Mouse (Mus musculus) lung, embryonic 14.5 days (tissue): ENCODE results near the gene Tet2. TPM values are rescaled to one million over a fixed set of nuclear protein-coding genes. Genes with fewer than 3 reads are reported as not detected.

Experiments used
- ATAC-seq: fragments of 200-750 bp; cut with Nextera tagmentation; 2 replicates; pipeline ENCODE4 v1.8.0; 2017; ENCODE audit warnings: mild to moderate bottlenecking, moderate TSS enrichment, moderate library complexity; ENCODE audit not compliant: insufficient read depth
- DNase-seq: peaks from one replicate; pipeline ENCODE4 v3.0.0-alpha.2; 2015
- H3K27ac ChIP-seq: fragments of 300-500 bp; sonication (generic); 2 replicates; pipeline ENCODE4 v1.5.1; 2014; ENCODE audit warnings: low read depth, mild to moderate bottlenecking, moderate library complexity
- H3K27me3 ChIP-seq: fragments of 300-500 bp; sonication (generic); 2 replicates; pipeline ENCODE4 v1.6.1; 2014; ENCODE audit warnings: low read length, control low read depth; ENCODE audit not compliant: insufficient read depth
- H3K36me3 ChIP-seq: fragments of 300-500 bp; sonication (generic); 2 replicates; pipeline ENCODE4 v1.6.1; 2014; ENCODE audit warnings: control low read depth; ENCODE audit not compliant: insufficient read depth
- H3K4me1 ChIP-seq: fragments of 300-500 bp; sonication (generic); 2 replicates; pipeline ENCODE4 v1.6.1; 2014; ENCODE audit warnings: antibody characterized with exemption, control low read depth; ENCODE audit not compliant: insufficient read depth
- H3K4me2 ChIP-seq: fragments of 300-500 bp; sonication (generic); 2 replicates; pipeline ENCODE4 v1.6.1; 2014; ENCODE audit warnings: mild to moderate bottlenecking
- H3K4me3 ChIP-seq: fragments of 300-500 bp; sonication (generic); 2 replicates; pipeline ENCODE4 v1.5.1; 2014; ENCODE audit warnings: low read depth, low read length
- H3K9ac ChIP-seq: fragments of 300-500 bp; sonication (generic); 2 replicates; pipeline ENCODE4 v1.6.1; 2014
- H3K9me3 ChIP-seq: fragments of 300-500 bp; sonication (generic); 2 replicates; pipeline ENCODE4 v1.6.1; 2016; ENCODE audit warnings: low read depth, low read length, control low read depth
- CTCF ChIP-seq: IDR thresholded peaks from 2 replicates; pipeline ENCODE4 v1.5.1; 2016; ENCODE audit warnings: antibody characterized with exemption, low read depth
- WGBS: fragments of 180-500 bp; shearing (Covaris S2); extraction: QIAGEN DNeasy Blood & Tissue Kit; methylation state at CpG from one replicate; pipeline ENCODE4 v1.1.7; 2014; 5-methylcytosine and 5-hydroxymethylcytosine counted together
- polyA plus RNA-seq: library from polyadenylated mRNA; unstranded; fragments of >200 nt; fragmentation: Nextera tagmentation; extraction: Ambion mirVana; gene quantifications from 2 replicates; pipeline ENCODE4 v1.2.1, GENCODE M21; 2014

Tet2 gene
- polyA plus RNA-seq, 1 experiment from 2014 or later = 19.7 TPM

GRCm38 (mm10) chr3:133531101-133531500 is 13.8 kb downstream of the Tet2 start:
- WGBS = 59% methylated on average over 2 of the region's 2 CpGs
- DNase-seq (no peak), ATAC-seq (no peak)
- Histone ChIP-seq H3K9ac (no peak overlapping the region), H3K27ac (no peak overlapping the region), H3K4me3 (no peak overlapping the region), H3K4me1 (no peaks in the 10 kb centered on the region; the same call in 1 of the 2 replicates), H3K4me2 (no peak overlapping the region), H3K27me3 (no peaks in the 10 kb centered on the region), H3K36me3 (no peaks in the 10 kb centered on the region), H3K9me3 (no peaks in the 10 kb centered on the region)
- no peak for TF ChIP-seq CTCF

GRCm38 (mm10) chr3:133530664-133531063 is 14.3 kb downstream of the Tet2 start:
- no peak for ATAC-seq
- H3K4me2 ChIP-seq = no peak overlapping the region
- no peaks in the 10 kb centered on the region for H3K36me3 ChIP-seq
- no peak overlapping the region for H3K4me3 ChIP-seq
- no peaks in the 10 kb centered on the region for H3K27me3 ChIP-seq
- no peak for DNase-seq
- no peak overlapping the region for H3K27ac ChIP-seq
- 40% methylated on average over 3 of the region's 3 CpGs for WGBS
- no peaks in the 10 kb centered on the region for H3K9me3 ChIP-seq
- no peak overlapping the region for H3K9ac ChIP-seq
- no peaks in the 10 kb centered on the region; the same call in 1 of the 2 replicates for H3K4me1 ChIP-seq
- TF ChIP-seq CTCF = no peak

GRCm38 (mm10) chr3:133526119-133526723 is 18.7 kb downstream of the Tet2 start:
- no peak for TF ChIP-seq CTCF
- H3K27me3 ChIP-seq = no peaks in the 10 kb centered on the region

GRCm38 (mm10) chr3:133525578-133525977 is 19.4 kb downstream of the Tet2 start:
- Histone ChIP-seq H3K4me3 (no peak overlapping the region), H3K9me3 (no peaks in the 10 kb centered on the region), H3K4me2 (no peak overlapping the region), H3K9ac (no peak overlapping the region), H3K27ac (no peak overlapping the region), H3K36me3 (peaks cover 8% of the 10 kb centered on the region; the same call in 1 of the 2 replicates), H3K27me3 (no peaks in the 10 kb centered on the region), H3K4me1 (no peaks in the 10 kb centered on the region)
- no peak for TF ChIP-seq CTCF
- DNase-seq (no peak), ATAC-seq (no peak)
- WGBS = 72% methylated on average over 1 of the region's 1 CpGs

More at GRCm38 (mm10) chr3:133526119-133526723, 18.7 kb downstream of the Tet2 start:
- ATAC-seq (no peak), DNase-seq (no peak)
- Histone ChIP-seq H3K4me1 (no peaks in the 10 kb centered on the region), H3K4me2 (no peak overlapping the region), H3K4me3 (no peak overlapping the region), H3K9me3 (no peaks in the 10 kb centered on the region), H3K27ac (no peak overlapping the region), H3K36me3 (peaks cover 8% of the 10 kb centered on the region; the same call in 1 of the 2 replicates), H3K9ac (no peak overlapping the region)
- 66% methylated on average over 4 of the region's 4 CpGs for WGBS

GRCm38 (mm10) chr3:133524341-133525050 is 20.4 kb downstream of the Tet2 start:
- H3K36me3 ChIP-seq = peaks cover 8% of the 10 kb centered on the region; the same call in 1 of the 2 replicates
- H3K27ac ChIP-seq = no peak overlapping the region
- no peaks in the 10 kb centered on the region for H3K9me3 ChIP-seq
- no peak for DNase-seq
- no peaks in the 10 kb centered on the region for H3K4me1 ChIP-seq
- H3K9ac ChIP-seq = no peak overlapping the region
- H3K27me3 ChIP-seq = no peaks in the 10 kb centered on the region
- ATAC-seq = no peak
- WGBS = 76% methylated on average over 4 of the region's 4 CpGs
- H3K4me2 ChIP-seq = no peak overlapping the region
- no peak for TF ChIP-seq CTCF
- H3K4me3 ChIP-seq = no peak overlapping the region

- no peak for TF ChIP-seq CTCF
- H3K36me3 ChIP-seq = peaks cover 8% of the 10 kb centered on the region; the same call in 1 of the 2 replicates
- no peaks in the 10 kb centered on the region for H3K9me3 ChIP-seq
- 67% methylated on average over 6 of the region's 6 CpGs for WGBS
- DNase-seq = no peak
- no peaks in the 10 kb centered on the region for H3K4me1 ChIP-seq
- H3K9ac ChIP-seq = no peak overlapping the region
- no peak overlapping the region for H3K27ac ChIP-seq
- no peak overlapping the region for H3K4me2 ChIP-seq
- no peak for ATAC-seq
- H3K4me3 ChIP-seq = no peak overlapping the region
- H3K27me3 ChIP-seq = no peaks in the 10 kb centered on the region
Measured at GRCm38 (mm10) chr3:133523191-133523590, 21.7 kb downstream of the Tet2 start.

- Histone ChIP-seq H3K9me3 (no peaks in the 10 kb centered on the region), H3K4me2 (no peak overlapping the region), H3K4me3 (no peak overlapping the region), H3K27me3 (no peaks in the 10 kb centered on the region), H3K36me3 (peaks cover 8% of the 10 kb centered on the region; the same call in 1 of the 2 replicates), H3K4me1 (0 out of 2 replicates have a peak, but pooled peaks cover 3% of the 10 kb centered on the region), H3K9ac (no peak overlapping the region), H3K27ac (no peak overlapping the region)
- TF ChIP-seq CTCF = no peak
- WGBS = 68% methylated on average over 7 of the region's 7 CpGs
- no peak for ATAC-seq
- DNase-seq = no peak
Measured at GRCm38 (mm10) chr3:133522289-133522688, 22.6 kb downstream of the Tet2 start.
